Mouse (Mus musculus): Measurements from ENCODE around the gene Upk3b. TPM values are rescaled to one million over a fixed set of nuclear protein-coding genes. Genes with fewer than 3 reads are reported as not detected.
"Not testable (repeated sequence)": the region's sequence is repeated elsewhere in the genome, so short reads cannot be mapped to it uniquely, and the experiment has no call there.

Upk3b gene
- total RNA-seq, 1 experiment from 2014 or later = not detected

DNA sequence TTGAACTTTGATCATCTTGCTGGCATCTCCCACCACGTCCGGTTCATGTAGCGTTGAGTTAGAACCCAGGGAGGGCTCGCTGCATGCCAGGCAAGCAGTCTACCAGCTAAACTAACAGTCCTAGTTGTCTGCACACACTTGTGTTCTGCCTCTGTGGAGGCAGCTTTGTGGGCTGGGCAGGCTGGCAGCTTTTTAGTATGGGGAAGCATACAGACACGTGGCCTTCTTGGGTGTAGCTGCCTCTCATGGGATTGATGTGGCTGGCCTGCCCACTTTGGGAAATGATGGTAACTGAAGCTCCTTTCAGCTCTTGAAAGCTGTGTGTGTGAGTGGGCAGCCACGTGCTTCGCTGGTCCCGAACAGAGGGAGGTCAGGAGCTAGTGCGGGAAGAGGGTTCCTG is 11.4 kb upstream of the Upk3b start:
- ATAC-seq (replicated peaks; ENCODE audit: insufficient number of reproducible peaks, low FRiP score, low TSS enrichment, poor library complexity, severe bottlenecking) = no peak

DNA sequence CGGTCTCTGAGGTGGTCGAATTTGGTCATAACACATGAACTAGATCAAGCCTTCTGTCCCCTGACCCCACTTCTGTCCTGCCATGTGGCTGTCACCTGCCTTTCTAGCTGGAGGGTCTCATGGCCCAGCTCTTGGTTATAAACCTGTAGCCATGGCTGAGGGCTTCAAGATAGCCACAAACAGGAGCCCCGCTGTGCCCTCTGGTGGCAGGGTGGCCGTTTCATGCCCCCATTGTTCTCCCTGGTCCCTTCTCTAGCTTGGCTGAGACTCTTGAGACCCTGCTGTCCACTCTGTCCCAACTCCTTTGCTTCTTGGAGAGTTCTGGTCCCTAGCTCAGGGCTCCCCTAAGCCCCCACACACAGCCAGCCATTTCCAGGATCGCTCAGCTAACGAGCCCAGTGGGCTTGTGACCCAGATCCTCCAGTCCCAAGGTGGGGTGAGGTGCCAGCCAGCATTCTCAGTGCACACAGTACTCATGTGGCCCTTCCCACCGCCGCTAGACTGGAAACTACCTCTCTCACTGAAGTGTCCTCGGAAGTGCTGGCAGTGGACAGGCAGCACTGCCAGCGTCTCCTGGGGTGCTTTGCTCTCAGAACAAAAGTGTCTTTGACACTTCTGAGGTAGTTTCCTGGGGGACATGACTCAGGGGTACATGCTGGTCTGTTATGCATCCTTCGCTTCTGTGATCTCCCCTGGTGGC is 10.5 kb upstream of the Upk3b start:
- no peak for ATAC-seq (replicated peaks; ENCODE audit: insufficient number of reproducible peaks, low FRiP score, low TSS enrichment, poor library complexity, severe bottlenecking)

DNA sequence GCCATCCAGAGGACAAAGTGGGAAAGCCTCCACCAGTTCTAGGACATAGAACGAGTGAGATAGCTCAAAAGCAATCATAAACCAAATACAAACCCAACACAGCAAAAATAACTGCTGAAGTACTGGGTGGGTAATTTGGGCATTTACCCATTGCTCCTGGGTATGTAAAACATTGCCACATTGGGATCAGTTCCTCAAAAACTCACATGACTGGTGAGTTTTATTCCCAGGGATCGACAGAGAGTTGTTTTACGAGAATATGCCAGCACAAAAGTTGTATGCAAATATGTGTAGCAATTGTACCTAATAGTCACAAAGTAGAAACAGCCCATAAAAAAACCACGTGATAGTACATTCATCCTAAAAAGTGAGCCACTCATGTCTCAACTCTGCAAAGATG is 3.4 kb upstream of the Upk3b start:
- ATAC-seq (replicated peaks; ENCODE audit: insufficient number of reproducible peaks, low FRiP score, low TSS enrichment, poor library complexity, severe bottlenecking) = 0 out of 2 replicates have a peak, but pooled peaks have one; percentile 24

DNA sequence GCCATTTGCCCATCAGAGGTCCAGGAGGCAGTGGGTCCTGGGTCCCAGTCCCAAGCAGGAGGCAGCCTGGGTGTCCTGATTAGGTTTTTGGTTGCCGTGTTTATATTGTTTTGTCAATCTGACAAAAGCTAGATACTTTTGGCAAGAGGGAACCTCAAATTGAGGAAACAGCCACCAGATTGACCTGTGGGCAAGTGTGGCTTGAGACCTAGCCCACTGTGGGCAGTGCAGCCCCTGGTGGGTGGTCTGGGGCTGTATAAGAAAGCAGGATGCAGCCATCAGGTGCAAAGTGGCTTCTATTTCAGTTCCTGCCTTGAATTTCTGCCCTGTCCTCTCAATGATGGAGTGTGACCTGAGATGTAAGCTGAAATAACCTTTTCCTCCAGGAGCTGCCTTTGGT is 3.0 kb upstream of the Upk3b start:
- ATAC-seq (replicated peaks; ENCODE audit: insufficient number of reproducible peaks, low FRiP score, low TSS enrichment, poor library complexity, severe bottlenecking) = 0 out of 2 replicates have a peak, but pooled peaks have one; percentile 10

DNA sequence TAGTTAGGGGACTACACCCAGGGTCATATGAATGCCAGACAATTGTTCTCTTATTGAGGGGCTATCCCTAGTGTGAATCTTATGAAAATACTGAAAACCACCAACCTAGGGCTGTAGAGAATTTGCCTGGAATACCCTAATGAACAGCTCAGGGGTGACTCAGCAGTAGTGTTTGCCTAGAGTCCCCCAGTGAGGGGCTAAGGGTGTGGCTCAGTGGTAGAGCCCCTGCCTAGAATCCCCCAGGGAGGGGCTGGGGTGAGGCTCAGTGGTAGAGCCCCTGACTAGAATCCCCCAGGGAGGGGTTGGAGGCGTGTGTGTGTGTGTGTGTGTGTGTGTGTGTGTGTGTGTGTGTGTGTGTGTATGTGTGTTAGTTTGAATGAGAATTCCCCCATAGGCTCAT is 1.6 kb upstream of the Upk3b start:
- ATAC-seq (replicated peaks; ENCODE audit: insufficient number of reproducible peaks, low FRiP score, low TSS enrichment, poor library complexity, severe bottlenecking) = no peak

DNA sequence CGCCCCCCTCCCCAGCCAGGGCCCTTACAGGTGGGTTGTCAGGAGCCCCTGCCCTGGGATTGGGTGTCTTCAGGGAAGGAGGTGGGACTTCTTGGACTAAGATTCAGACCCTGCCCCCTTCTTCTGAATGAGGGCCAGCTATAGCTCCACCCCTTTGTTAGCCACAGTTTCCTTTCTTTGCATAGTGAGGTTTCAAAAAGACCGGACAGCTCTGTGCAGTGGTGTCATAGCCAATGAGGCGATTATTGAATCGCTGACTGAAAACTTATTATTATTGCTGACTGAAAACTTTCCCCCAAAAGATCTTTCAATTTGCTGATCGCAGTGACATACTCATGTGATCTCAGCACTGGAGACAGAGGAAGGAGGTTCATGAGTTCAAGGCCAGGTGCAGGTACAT is 1.9 kb downstream of the Upk3b start:
- peak; percentile 37; the same call in 1 of the 2 replicates for ATAC-seq (replicated peaks; ENCODE audit: insufficient number of reproducible peaks, low FRiP score, low TSS enrichment, poor library complexity, severe bottlenecking)

DNA sequence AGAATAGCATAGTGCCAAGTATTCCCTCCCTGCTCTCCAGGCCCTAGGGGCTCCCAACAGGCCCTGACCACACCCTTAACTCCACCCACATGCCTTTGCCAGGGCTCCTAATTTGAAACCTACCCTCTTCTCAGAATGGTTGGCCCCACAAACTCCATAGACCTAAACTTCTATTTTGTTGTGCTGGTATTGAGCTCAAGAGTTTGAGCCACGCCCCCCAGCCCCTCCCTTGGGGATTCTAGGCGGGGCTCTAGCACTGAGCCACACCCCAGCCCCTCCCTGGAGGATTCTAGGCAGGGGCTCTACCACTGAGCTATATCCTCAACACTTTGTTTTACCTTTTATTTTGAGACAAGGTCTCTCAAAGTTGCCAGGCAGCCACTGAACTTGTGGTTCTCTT is 3.0 kb downstream of the Upk3b start:
- no peak for ATAC-seq (replicated peaks; ENCODE audit: insufficient number of reproducible peaks, low FRiP score, low TSS enrichment, poor library complexity, severe bottlenecking)

DNA sequence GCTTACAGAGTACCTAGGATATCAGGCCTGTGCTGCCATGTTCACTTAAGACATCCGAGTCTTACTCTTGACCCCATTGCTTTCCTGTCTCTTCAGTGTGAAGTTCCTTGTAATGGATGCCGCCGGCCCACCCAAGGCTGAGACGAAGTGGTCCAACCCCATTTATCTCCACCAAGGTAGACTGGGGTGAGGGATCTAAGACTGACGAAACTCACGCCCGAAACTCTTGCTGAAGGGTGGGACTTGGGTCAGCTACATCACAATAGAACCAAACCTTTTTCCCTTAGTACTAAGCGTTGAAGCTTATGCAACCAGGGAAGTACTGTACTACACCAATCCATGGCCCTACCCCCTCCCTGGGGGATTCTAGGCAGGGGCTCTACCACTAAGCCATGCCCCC is 3.4 kb downstream of the Upk3b start:
- ATAC-seq (replicated peaks; ENCODE audit: insufficient number of reproducible peaks, low FRiP score, low TSS enrichment, poor library complexity, severe bottlenecking) = no peak

DNA sequence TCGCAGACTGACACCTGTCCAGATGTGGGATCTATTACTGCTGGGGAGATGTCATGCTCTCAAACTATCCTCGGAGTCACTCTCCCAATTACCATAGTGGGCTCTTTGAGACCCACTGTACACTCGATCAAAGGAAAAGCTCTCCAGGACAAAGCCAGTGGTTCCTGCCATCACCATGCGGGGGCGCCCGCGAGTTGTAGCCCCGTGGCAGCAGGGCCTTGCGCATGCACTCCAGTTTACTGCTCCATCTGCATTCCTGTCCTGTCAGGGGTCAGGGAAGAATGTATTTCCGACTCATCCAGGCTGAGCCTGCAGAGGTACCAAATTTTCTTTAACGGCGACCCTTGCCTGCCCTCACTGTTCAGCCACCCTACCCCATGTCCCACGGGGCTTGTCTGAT is 6.6 kb downstream of the Upk3b start:
- ATAC-seq (replicated peaks; ENCODE audit: insufficient number of reproducible peaks, low FRiP score, low TSS enrichment, poor library complexity, severe bottlenecking) = no peak

DNA sequence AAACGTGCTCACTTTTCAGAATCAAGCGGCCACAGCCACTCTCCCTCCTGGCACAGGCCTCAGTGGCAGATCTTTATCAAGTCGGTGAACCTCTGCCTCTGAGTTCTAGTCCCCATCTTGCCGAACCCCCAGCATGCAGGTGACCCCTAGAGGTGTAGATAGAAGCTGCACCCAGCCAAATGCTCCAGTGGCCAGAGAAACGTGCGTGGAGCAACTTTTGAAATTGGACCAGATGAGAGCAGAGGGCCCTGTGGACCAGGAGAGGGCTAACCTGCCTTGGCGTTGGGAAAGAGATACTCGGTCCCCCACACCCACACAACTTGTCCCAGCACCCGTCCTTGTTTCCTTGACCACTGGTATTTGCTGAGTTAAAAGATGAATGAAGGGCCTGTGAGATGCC is 7.1 kb downstream of the Upk3b start:
- no peak for ATAC-seq (replicated peaks; ENCODE audit: insufficient number of reproducible peaks, low FRiP score, low TSS enrichment, poor library complexity, severe bottlenecking)

DNA sequence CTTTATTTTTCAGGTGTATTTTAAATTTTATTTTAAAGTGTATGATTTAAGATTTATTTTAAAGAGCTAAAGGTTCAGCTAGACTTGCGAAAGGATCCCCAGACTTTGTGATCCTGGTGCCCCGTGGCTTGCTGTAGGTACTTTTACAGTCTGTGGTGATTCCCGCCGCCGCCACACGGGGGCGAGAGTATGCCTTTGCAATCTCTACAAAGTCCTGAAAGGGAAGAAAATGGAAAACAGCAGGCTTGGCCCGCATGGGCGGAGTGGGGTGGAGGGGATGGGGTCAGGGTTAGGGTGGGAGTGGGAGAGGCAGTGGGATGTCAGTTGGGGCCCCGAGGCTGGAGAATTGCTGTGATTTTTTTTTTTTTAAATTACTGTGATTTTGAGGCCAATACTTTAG is 7.7 kb downstream of the Upk3b start:
- ATAC-seq (replicated peaks; ENCODE audit: insufficient number of reproducible peaks, low FRiP score, low TSS enrichment, poor library complexity, severe bottlenecking) = peak; percentile 75

DNA sequence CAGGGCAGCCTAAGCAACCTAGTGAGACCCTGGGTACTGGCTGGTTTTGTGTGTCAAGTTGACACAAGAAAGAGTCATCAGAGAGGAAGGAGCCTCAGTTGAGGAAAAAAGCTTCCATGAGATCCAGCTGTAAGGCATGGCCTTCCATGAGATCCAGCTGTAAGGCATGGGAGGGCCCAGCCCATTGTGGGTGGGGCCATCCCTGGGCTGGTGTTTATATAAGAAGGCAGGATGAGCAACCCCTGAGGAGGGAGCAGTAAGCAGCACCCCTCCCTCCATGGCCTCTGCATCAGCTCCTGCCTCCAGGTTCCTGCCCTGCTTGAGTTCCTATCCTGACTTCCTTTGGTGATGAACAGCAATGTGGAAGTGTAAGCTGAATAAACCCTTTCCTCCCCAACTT is 10.2 kb downstream of the Upk3b start:
- not testable (repeated sequence) for ATAC-seq (replicated peaks; ENCODE audit: insufficient number of reproducible peaks, low FRiP score, low TSS enrichment, poor library complexity, severe bottlenecking)

DNA sequence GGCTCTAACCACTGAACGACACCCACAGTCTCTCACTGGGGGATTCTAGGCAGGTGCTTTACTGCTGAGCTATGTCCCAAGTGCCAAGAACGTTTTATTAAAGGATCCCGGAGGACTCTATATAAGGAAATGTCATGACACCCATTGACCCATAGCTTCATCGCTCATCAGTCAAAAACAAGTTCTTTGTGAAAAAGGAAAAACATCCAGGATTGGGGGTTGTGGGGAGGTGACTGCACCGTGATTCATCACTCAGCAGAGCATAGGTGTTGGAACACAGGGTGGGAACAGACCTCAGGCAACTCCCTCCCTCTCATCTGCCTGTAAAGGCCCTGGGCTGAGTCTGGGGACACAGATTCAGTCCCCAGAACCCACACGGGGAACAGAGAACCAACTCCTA is 11.6 kb downstream of the Upk3b start:
- ATAC-seq (replicated peaks; ENCODE audit: insufficient number of reproducible peaks, low FRiP score, low TSS enrichment, poor library complexity, severe bottlenecking) = no peak

DNA sequence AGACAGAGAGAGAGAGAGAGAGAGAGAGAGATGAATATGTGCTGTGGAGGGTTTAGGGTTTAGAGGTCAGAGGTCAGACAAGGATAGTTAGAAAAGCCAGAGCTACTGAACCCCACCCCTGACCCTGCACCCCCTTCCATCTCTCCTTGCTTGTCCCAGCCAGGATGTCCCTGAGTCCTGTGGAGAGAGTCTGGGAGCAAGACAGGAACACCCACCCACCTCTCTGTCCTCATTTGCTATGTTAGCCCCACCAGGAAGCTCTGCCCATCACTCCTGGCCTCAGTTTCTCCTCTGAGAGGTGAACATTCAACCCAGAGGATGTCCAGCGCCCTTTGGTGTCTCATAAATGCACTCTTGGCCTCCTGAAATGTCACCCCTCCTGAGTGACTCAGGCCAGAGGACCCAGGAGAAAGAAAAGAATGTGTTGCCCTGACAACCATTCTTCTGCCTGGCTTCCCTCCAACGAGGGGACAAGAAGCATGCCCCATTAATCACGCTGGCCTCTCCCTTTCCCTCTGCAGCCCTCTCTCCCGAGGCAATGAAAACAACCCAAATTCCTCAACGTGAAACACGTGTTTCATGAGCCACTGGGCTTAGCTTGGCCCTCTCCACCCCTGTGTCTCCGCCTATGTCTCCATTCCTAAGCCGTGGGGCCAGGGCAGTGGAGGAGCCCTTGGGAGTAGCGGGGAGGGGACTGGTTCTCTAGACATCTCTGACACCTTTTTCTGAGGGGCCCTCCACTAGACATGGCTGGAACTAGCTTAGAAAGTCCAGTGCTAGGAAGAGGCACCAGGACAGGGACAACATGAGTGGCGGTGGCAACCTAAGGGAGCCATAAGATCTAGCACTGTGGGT is 13.2 kb downstream of the Upk3b start:
- ATAC-seq (replicated peaks; ENCODE audit: insufficient number of reproducible peaks, low FRiP score, low TSS enrichment, poor library complexity, severe bottlenecking) = no peak

DNA sequence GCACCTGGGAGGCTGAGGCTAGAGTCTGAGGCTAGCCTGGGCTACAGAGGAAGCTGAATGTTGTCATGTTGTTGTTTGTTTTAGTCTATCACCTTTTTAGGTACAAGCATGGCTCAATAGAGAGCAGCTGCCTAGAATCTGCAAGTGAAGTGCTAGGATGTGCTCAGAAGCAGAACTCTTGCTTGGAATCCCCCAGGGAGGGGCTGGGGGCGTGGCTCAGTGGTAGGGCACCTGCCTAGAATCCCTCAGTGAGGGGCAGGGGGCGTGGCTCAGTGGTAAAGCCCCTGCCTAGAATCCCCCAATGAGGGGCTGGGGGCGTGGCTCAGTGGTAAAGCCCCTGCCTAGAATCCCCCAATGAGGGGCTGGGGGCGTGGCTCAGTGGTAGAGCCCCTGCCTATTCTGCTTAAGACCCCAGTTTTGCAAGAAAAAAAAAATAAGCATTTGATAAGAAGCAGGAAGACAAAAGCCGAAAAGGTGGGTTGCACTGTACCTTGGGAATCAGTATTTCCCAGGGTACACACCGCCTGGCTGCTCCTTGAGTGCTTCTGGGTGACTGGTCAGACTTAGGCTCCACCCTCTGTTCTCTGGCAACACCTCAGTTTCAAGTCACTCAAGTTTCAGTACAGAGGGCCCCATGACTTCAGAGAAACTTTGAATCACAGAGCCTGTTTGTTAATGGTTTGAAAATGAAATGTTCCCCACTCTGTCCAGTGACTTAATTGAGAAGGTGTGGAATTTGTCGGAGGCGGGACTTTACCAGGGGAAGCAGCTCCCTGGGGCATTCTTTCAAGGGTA is 14.8 kb downstream of the Upk3b start:
- no peak for ATAC-seq (replicated peaks; ENCODE audit: insufficient number of reproducible peaks, low FRiP score, low TSS enrichment, poor library complexity, severe bottlenecking)

DNA sequence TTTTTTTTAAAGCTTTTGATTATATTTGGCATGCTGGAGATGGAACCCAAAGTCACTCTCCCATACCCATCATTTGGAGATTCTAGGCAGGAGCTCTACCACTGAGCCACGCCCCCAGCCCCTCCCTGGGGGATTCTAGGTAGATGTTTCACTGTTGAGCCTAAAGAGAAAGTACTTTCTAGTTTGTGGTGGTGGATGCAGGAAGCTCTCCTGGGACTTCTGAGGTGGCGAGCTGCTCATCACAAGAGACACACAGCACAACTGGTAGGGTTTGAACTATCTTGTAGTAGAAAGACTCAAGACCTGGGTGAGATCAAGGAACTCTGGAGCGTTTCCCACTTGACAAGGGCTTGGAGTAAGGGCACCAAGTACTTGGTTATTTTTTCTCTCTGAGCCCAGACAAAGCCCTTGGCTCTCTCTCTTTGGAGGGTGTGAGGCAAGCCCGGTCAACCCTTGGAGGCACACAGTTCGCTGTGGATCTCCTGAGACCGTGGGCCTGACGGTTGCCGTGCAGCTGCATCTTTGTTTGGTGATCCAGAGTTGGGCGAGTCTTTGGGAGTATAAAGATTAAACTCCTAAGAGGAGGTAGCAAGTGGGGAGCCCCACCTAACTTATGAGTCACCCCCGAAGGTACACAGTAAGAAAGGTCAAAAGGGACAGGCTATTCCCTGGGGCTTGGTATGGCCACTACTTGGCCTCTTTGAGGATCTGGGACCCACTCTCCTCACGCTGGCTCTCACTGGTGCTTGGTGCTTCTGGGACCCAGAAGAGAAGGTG is 16.2 kb downstream of the Upk3b start, which contains the start of gene Upk3bl:
Gene Upk3bl (plus strand): TSS at position 192 of the 777 bp plus-strand sequence.
- ATAC-seq (replicated peaks; ENCODE audit: insufficient number of reproducible peaks, low FRiP score, low TSS enrichment, poor library complexity, severe bottlenecking) = no peak

DNA sequence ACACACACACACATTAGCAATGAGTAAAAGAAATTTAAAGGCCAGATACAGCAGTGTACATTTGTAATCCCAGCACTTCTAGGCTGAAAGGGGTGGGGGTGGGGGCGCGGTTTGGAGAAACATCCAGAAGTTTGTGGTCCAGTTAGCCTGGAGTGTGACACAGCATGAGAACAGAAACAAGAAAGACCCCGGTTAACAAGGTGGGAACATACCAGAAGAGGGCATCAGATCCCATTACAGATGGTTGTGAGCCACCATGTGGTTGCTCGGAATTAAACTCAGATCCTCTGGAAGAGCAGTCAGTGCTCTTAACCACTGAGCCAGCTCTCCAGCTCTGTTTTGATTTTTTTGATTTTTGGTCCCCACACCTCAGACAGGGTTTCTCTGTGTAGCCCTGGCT is 17.8 kb downstream of the Upk3b start:
- no peak for ATAC-seq (replicated peaks; ENCODE audit: insufficient number of reproducible peaks, low FRiP score, low TSS enrichment, poor library complexity, severe bottlenecking)

DNA sequence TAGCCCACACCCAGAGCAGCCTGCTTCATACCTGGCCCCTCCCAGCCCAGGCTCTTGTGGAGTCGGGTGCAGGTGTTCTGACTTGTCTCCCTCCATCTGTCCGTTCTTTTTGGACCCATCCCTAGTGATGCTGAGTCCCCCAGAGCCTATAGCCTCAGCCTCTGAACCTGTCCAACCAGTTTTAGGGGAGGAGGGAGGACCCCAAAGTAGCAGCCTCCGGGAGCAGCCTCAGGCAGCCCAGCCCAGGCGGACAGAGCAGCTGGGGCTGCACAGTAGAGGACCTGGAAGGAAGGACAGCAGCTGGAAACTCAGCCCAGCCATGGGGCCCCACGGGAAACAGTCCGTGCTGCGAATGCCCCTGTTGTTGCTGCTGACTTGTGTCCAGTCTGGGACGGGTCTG is 18.8 kb downstream of the Upk3b start:
- ATAC-seq (replicated peaks; ENCODE audit: insufficient number of reproducible peaks, low FRiP score, low TSS enrichment, poor library complexity, severe bottlenecking) = no peak

DNA sequence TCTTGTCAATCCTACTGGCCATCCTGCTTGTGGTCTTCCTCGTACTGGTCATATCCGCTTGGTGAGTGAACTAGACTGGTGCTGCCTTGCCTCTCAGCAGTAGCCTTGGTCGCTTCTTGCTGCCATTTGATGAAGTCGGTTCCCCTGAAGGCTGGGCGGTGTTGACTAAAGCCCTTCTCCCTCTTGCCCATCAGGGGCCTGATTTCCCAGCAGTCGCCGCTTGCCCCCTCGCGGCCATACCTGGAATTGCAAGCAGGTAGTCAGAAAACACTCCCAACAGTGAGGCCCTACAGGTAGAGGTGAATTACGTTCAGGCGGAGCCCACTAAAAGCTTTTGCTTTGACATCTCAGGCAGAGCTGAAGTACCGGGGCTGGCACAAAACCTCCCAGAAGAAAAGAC is 23.3 kb downstream of the Upk3b start:
- peak; percentile 74; the same call in 1 of the 2 replicates for ATAC-seq (replicated peaks; ENCODE audit: insufficient number of reproducible peaks, low FRiP score, low TSS enrichment, poor library complexity, severe bottlenecking)
